Mouse (Mus musculus) neural tube, postnatal 0 days (tissue): ENCODE data around the gene Oard1. TPM values are rescaled to one million over a fixed set of nuclear protein-coding genes. Genes with fewer than 3 reads are reported as not detected.

Source experiments
- polyA plus RNA-seq: library from polyadenylated mRNA; unstranded; fragments of >200 nt; fragmentation: Nextera tagmentation; extraction: Ambion mirVana; gene quantifications from 2 replicates; pipeline ENCODE4 v1.2.1, GENCODE M21; 2015

Oard1 gene
- polyA plus RNA-seq: 29.9 and 31.3 TPM in 2 replicates

DNA sequence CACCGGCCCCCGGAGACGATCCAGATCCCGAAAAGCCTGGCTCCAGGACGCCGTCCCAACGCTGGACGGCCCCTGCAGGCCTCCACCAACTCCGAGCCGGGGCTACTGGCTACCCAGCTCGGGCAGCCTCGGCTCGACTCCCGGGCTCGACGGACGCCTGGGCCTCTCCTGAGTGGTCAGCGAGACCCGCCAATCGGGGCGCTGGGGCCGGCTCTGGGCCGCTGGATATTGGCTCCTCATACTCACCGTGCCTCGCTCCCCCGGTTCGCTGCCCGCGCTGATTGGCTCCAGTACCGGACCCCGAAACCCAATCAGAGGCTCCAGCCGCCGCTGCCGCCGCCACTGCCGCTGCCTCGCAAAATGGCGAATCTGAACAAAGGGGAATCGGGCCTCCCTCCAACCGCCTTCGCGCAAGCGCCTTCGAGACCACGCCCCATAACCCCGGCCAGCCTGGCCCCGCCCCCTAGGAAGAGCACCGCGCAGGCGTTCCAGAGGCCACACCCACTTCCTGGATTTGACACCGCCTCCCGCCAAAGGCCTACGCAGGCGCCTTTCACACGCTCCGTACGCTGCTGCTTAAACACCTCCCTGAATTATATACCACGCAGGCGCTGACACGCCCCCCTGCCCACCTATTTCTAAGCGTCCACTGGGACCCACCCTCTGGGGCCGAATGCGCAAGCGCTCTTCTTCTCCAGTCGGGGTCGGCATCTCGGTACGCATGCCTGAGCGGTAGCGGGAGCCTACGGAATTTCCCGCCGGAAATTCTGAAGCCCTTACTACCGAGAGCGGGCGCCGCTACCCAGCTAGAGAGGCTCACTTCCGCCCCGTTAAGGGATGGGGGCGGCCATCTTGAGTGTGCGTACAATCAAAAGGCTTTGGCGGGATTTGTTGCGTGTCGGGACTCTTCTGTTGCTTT, at the start of gene Oard1, which contains the start of gene Nfya:
Gene Oard1 (plus strand): TSS at position 635 of the 919 bp plus-strand sequence.
Gene Nfya (minus strand): TSS at position 527 of the 919 bp plus-strand sequence.

DNA sequence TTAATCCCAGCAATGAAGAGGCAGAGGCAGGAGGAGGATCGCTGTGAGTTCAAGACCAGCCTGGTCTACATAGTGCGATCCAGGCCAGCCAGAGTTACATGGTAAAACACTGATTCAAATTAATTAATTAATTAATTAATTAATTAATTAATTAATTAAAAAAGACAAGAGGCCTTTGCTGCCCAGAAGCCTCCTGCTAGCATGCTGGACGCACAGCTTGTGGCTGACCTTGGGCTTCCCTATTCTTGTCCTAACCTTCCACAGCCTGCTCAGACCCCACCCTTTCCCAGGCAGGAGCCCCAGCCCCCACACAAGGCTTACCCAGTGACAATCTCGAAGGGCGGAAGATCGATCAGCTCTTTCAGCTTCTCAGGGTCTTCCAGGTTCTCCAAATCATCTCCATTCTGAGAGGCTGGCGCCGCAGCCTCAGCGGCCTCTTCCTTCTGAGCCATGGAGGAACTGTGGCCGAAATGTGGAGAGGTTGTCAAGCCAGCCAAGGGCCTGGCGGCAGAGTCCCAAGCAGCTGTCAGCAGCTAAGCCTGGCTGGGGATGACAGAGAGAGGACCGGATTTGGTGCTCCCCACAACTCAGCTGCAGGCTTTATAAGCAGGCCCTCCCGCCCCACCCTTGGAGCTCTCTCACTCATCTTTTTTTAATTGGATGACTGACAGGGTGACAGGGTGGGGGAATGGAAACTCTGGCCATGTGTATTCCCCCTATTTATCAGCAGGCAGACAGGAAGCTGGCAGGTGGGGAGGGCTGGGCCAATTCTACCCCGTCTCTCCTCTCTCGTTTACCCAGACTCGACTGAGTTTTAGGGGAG, 22.6 kb downstream of the Oard1 start, which contains the start of gene Apobec2:
Gene Apobec2 (minus strand): TSS at position 773 of the 823 bp plus-strand sequence.

DNA sequence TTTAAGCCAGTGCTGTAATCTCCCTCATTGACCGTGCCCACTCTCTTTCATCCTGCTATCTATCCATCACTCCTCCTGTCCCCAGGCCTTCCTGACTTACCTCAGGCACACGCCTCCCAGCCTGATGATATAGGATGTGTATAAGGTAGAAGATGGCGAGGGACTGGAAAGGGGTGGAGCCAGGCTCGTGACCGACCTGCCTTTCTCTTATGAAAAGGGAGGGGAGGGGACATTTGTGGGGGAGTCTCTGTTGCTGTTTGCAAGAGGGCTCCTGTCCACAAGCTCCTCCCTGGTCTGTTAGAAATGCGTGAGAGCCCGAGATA, 41.5 kb downstream of the Oard1 start, which contains the start of gene Tspo2:
Gene Tspo2 (minus strand): TSS at position 170 of the 323 bp plus-strand sequence.

DNA sequence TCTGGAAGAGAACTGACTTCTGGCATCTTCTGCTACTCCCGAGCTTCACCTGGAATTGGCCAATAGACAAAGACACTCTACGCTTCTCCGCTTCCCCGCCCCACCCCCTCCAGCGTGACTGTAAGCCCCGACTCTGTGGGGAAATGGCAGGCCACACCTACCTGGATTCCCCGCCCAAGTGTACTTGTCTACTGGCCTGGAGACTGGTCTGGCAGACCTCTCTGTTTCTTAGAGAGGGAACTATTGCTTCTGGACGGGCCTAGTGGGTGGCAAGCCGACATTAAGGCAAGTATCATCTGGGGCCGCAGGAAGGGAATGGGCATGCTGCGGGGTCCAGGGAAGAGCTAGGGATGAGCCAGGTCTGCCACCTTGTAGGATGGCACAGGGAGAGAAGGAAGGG, 44.9 kb downstream of the Oard1 start, which contains the start of gene Unc5cl:
Gene Unc5cl (plus strand): TSS at position 214 of the 400 bp plus-strand sequence.

Other genes with a start within 250 kb of the Oard1 start
- 0.10 TPM in 1 of 2 replicates, not detected in the other for gene A530064D06Rik, start 242.7 kb upstream of the Oard1 start, polyA plus RNA-seq
- gene Trem1, start 177.2 kb upstream of the Oard1 start, polyA plus RNA-seq: not detected in 2 replicates
- not detected in 2 replicates for gene Trem3, start 162.2 kb upstream of the Oard1 start, polyA plus RNA-seq
- 0.36 TPM in 1 of 2 replicates, not detected in the other for gene Treml4, start 145.7 kb upstream of the Oard1 start, polyA plus RNA-seq
- 0.06 and 0.22 TPM in 2 replicates for gene Treml2, start 110.5 kb upstream of the Oard1 start, polyA plus RNA-seq
- 0.10 TPM in 1 of 2 replicates, not detected in the other for gene B430306N03Rik, start 93.9 kb upstream of the Oard1 start, polyA plus RNA-seq
- gene Trem2, start 63.6 kb upstream of the Oard1 start, polyA plus RNA-seq: 12.7 and 13.0 TPM in 2 replicates
- gene Treml1, start 50.1 kb upstream of the Oard1 start, polyA plus RNA-seq: not detected in 2 replicates
- 4.5 and 4.6 TPM in 2 replicates for gene Nfya, start 108 bp upstream of the Oard1 start, polyA plus RNA-seq
- 0.42 and 0.84 TPM in 2 replicates for gene Apobec2, start 22.9 kb downstream of the Oard1 start, polyA plus RNA-seq
- 0.22 TPM in 1 of 2 replicates, not detected in the other for gene Tspo2, start 41.5 kb downstream of the Oard1 start, polyA plus RNA-seq
- 0.27 and 0.41 TPM in 2 replicates for gene Unc5cl, start 44.9 kb downstream of the Oard1 start, polyA plus RNA-seq